Mouse (Mus musculus): ENCODE results near the gene Trp53tg5. TPM values are rescaled to one million over a fixed set of nuclear protein-coding genes. Genes with fewer than 3 reads are reported as not detected.

Trp53tg5 gene
- not detected for polyA plus RNA-seq (2015; fragmentation: Illumina TruSeq; extraction: RNeasy Lipid Tissue Mini Kit (QIAGEN cat#74804); ENCODE audit: low read depth, low replicate concordance)

DNA sequence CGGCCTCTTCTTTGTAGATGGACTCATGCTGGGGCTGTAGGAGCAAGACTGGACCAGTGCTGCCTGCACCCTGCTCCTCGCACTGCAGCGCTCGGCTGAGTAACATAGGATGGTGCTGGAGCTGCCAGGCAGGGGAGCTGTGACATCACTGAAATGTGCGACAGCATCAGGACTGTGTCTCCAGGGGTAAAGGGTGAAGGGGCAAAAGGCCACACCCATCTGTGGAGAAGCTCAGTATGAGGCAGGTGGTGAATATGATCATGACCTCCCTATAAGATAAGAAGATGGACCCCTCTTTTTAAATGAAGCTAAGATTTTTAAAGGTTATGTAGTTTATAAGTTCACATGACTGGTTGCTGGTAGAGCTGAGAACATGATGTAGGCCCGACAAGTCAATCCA lies at the start of gene Trp53tg5:
TSS of gene Trp53tg5 (minus strand) at position 101 of the 400 bp plus-strand sequence.

DNA sequence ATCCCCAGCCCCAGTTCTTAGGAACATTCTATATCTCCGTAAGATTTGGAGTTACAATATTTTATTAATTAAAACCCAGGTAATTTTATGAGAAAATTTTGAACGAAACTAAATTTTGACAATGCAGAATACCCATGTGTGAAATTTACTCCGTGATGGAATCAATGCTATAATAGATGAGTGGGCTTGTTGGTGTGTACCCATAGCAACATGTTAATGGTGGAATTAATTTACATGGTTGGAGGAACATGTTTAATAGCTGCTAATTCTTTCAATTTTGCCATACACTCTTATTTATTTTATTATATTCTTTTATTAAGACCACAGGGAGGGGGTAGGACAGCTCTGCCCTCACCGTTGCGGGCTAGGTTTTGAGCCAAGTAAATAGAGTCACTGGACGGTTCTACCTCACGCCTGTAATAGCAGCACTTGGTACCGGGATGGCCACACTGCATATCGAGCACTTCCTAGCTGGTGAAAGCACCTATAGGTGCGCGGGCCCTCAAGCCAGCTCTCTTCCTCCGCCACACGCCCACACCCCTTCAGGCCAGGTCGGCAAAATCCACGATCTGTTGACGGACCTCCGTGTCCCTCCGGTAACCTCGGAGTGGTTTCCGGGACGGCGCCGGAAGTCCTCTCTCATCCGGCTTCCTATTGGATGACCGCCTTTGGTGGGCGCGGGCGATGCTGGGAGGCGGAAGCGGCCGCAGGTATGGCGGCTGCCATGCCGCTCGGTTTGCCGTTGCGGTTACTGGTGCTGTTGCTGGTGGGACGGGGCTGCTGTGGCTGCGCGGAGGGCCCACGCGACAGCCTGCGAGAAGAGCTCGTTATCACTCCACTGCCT lies 23.5 kb upstream of the Trp53tg5 start, which contains the start of gene Pigt:
TSS of gene Pigt (plus strand) at position 674 of the 844 bp plus-strand sequence.

DNA sequence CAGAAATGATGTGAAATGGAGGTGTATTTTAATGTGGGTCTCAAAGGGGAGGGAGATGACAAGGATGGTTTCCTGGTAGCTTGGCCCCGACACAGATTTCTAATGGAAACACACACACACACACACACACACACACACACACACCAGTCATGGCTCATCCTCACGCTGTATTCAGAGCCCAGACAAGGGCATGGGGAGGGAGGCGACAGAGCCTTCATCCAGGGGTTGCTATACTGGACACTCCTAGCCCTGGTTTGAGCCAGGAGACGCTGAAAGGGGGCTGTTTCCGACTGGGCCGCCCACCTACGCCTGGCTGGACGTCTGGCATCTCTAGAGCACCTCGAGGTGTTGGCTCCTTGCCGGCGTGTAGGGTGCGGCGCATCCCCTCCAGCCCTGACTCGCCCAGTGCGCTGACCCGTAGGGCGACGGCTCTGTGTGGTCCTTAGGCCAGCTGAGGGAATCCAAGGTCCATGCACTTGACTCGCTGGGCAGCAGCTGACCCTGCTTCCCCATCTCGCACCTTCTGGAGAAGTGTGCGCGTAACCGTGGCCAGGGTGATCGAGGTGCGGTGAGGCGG lies 12.2 kb upstream of the Trp53tg5 start, which contains the start of gene Dbndd2:
TSS of gene Dbndd2 (plus strand) at position 426 of the 577 bp plus-strand sequence.

DNA sequence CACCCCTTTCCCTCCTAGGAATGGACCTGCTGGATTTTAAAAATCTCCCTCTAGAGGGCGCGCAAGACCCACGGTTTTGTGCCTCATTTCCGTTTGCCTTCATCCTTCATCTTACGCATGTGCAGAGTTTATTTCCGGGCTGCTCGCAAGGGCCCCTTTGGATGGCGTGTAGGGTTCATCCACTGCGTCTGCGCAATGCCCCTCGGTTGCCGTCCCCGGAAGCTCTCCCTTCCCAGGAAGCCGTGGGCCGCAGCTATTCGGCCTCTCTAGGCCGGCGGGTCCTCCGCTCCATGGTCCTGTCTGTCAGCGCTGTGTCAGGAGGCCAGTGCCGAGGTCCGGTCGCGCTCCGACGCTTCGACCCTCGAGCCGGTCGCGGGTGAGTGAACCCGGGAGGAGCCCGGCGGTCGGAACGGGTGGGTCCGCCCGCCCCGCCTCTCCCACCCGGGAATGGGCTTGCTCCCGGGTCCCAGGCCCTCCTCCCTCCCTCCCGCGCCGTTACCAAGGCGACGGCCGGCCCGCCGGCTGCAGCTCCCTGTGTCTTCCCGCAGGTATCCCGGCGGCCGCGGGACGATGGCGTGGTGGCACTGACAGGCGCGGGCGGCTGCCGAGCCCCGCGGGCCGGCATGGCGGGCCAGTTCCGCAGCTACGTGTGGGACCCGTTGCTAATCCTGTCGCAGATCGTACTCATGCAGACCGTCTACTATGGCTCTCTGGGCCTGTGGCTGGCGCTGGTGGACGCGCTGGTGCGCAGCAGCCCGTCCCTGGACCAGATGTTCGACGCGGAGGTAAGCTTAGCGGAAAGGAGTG lies 12.6 kb downstream of the Trp53tg5 start, which contains the start of gene Gm20458:
TSS of gene Gm20458 (plus strand) at position 223 of the 807 bp plus-strand sequence.

DNA sequence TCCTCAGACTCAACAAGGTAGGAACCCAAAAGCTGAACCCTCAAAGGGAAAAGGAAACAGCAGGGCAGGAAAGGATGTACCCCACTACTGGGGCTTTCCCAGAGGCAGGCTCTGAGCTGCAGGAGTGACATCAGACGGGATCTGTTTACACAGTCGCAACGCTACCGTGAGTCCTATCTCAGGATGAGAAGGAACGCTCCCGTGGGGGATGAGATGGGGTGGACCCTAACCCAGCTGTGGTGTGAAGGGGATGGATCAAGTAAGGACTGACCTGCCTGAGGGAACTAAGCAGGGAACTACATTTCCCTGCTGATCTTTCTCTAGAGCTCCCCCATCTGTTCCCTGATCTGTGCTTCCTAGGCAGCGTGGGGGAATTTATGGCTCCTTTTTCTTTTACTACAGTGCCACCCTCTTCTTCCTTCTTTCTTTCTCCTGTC lies 16.6 kb downstream of the Trp53tg5 start, which contains the start of gene Sys1:
TSS of gene Sys1 (plus strand) at position 101 of the 437 bp plus-strand sequence.

DNA sequence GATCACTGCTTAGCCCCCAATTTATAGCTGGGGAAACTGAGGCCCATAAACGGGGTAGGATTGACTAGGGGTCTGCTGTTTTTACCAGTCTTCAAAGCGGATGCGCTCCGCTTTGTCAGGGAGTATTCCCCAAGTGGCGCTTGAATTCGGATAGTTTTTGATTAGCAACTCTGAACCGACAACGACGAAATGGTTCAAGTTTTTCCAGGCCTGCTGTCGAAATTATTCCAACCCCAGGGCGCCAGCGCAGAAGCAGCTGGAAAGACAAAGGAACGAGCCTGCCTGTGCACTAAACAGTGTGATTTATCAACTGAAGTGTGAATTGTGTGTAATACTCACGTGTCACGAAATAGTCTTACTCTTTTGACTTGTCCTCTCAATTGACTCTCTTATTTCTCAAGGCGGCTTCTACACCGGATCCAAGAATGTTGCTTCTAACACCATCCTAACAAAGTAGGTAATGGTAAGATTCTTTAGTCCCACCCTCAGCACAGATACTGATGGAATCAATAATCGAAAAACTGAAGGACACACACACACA lies 30.0 kb downstream of the Trp53tg5 start, which contains the start of gene Sdc4:
TSS of gene Sdc4 (minus strand) at position 428 of the 541 bp plus-strand sequence.

Other genes starting within 250 kb of the Trp53tg5 start
- not detected for gene Svs2, start 235.3 kb downstream of the Trp53tg5 start, polyA plus RNA-seq (2015; fragmentation: Illumina TruSeq; extraction: RNeasy Lipid Tissue Mini Kit (QIAGEN cat#74804); ENCODE audit: low read depth, low replicate concordance)
- not detected for gene Svs3b, start 217.1 kb downstream of the Trp53tg5 start, polyA plus RNA-seq (2015; fragmentation: Illumina TruSeq; extraction: RNeasy Lipid Tissue Mini Kit (QIAGEN cat#74804); ENCODE audit: low read depth, low replicate concordance)
- not detected for gene Svs4, start 195.3 kb downstream of the Trp53tg5 start, polyA plus RNA-seq (2015; fragmentation: Illumina TruSeq; extraction: RNeasy Lipid Tissue Mini Kit (QIAGEN cat#74804); ENCODE audit: low read depth, low replicate concordance)
- not detected for gene Svs3a, start 184.5 kb downstream of the Trp53tg5 start, polyA plus RNA-seq (2015; fragmentation: Illumina TruSeq; extraction: RNeasy Lipid Tissue Mini Kit (QIAGEN cat#74804); ENCODE audit: low read depth, low replicate concordance)
- gene Svs6, start 157.0 kb downstream of the Trp53tg5 start, polyA plus RNA-seq (2015; fragmentation: Illumina TruSeq; extraction: RNeasy Lipid Tissue Mini Kit (QIAGEN cat#74804); ENCODE audit: low read depth, low replicate concordance): not detected
- gene Svs5, start 141.0 kb downstream of the Trp53tg5 start, polyA plus RNA-seq (2015; fragmentation: Illumina TruSeq; extraction: RNeasy Lipid Tissue Mini Kit (QIAGEN cat#74804); ENCODE audit: low read depth, low replicate concordance): not detected
- gene Slpi, start 84.6 kb downstream of the Trp53tg5 start, polyA plus RNA-seq (2015; fragmentation: Illumina TruSeq; extraction: RNeasy Lipid Tissue Mini Kit (QIAGEN cat#74804); ENCODE audit: low read depth, low replicate concordance): not detected
- 0.13 TPM for gene Rbpjl, start 70.6 kb downstream of the Trp53tg5 start, polyA plus RNA-seq (2015; fragmentation: Illumina TruSeq; extraction: RNeasy Lipid Tissue Mini Kit (QIAGEN cat#74804); ENCODE audit: low read depth, low replicate concordance)
- 6.6 TPM for gene Matn4, start 68.6 kb downstream of the Trp53tg5 start, polyA plus RNA-seq (2015; fragmentation: Illumina TruSeq; extraction: RNeasy Lipid Tissue Mini Kit (QIAGEN cat#74804); ENCODE audit: low read depth, low replicate concordance)
- 50.0 TPM for gene Sdc4, start 29.8 kb downstream of the Trp53tg5 start, polyA plus RNA-seq (2015; fragmentation: Illumina TruSeq; extraction: RNeasy Lipid Tissue Mini Kit (QIAGEN cat#74804); ENCODE audit: low read depth, low replicate concordance)
- gene Sys1, start 16.8 kb downstream of the Trp53tg5 start, polyA plus RNA-seq (2015; fragmentation: Illumina TruSeq; extraction: RNeasy Lipid Tissue Mini Kit (QIAGEN cat#74804); ENCODE audit: low read depth, low replicate concordance): 50.2 TPM
- not detected for gene Gm20458, start 12.8 kb downstream of the Trp53tg5 start, polyA plus RNA-seq (2015; fragmentation: Illumina TruSeq; extraction: RNeasy Lipid Tissue Mini Kit (QIAGEN cat#74804); ENCODE audit: low read depth, low replicate concordance)
- 233 TPM for gene Dbndd2, start 12.4 kb upstream of the Trp53tg5 start, polyA plus RNA-seq (2015; fragmentation: Illumina TruSeq; extraction: RNeasy Lipid Tissue Mini Kit (QIAGEN cat#74804); ENCODE audit: low read depth, low replicate concordance)
- 56.1 TPM for gene Pigt, start 23.8 kb upstream of the Trp53tg5 start, polyA plus RNA-seq (2015; fragmentation: Illumina TruSeq; extraction: RNeasy Lipid Tissue Mini Kit (QIAGEN cat#74804); ENCODE audit: low read depth, low replicate concordance)
- 2.5 TPM for gene Wfdc2, start 88.7 kb upstream of the Trp53tg5 start, polyA plus RNA-seq (2015; fragmentation: Illumina TruSeq; extraction: RNeasy Lipid Tissue Mini Kit (QIAGEN cat#74804); ENCODE audit: low read depth, low replicate concordance)
- not detected for gene Spint3, start 99.7 kb upstream of the Trp53tg5 start, polyA plus RNA-seq (2015; fragmentation: Illumina TruSeq; extraction: RNeasy Lipid Tissue Mini Kit (QIAGEN cat#74804); ENCODE audit: low read depth, low replicate concordance)
- gene Wfdc6a, start 111.7 kb upstream of the Trp53tg5 start, polyA plus RNA-seq (2015; fragmentation: Illumina TruSeq; extraction: RNeasy Lipid Tissue Mini Kit (QIAGEN cat#74804); ENCODE audit: low read depth, low replicate concordance): not detected
- gene Eppin, start 119.9 kb upstream of the Trp53tg5 start, polyA plus RNA-seq (2015; fragmentation: Illumina TruSeq; extraction: RNeasy Lipid Tissue Mini Kit (QIAGEN cat#74804); ENCODE audit: low read depth, low replicate concordance): not detected
- not detected for gene Wfdc6b, start 139.8 kb upstream of the Trp53tg5 start, polyA plus RNA-seq (2015; fragmentation: Illumina TruSeq; extraction: RNeasy Lipid Tissue Mini Kit (QIAGEN cat#74804); ENCODE audit: low read depth, low replicate concordance)
- gene Wfdc8, start 139.9 kb upstream of the Trp53tg5 start, polyA plus RNA-seq (2015; fragmentation: Illumina TruSeq; extraction: RNeasy Lipid Tissue Mini Kit (QIAGEN cat#74804); ENCODE audit: low read depth, low replicate concordance): not detected
- gene Wfdc16, start 165.1 kb upstream of the Trp53tg5 start, polyA plus RNA-seq (2015; fragmentation: Illumina TruSeq; extraction: RNeasy Lipid Tissue Mini Kit (QIAGEN cat#74804); ENCODE audit: low read depth, low replicate concordance): not detected
- gene Wfdc10, start 182.3 kb upstream of the Trp53tg5 start, polyA plus RNA-seq (2015; fragmentation: Illumina TruSeq; extraction: RNeasy Lipid Tissue Mini Kit (QIAGEN cat#74804); ENCODE audit: low read depth, low replicate concordance): not detected
- not detected for gene Wfdc9, start 182.9 kb upstream of the Trp53tg5 start, polyA plus RNA-seq (2015; fragmentation: Illumina TruSeq; extraction: RNeasy Lipid Tissue Mini Kit (QIAGEN cat#74804); ENCODE audit: low read depth, low replicate concordance)
- not detected for gene Wfdc11, start 200.4 kb upstream of the Trp53tg5 start, polyA plus RNA-seq (2015; fragmentation: Illumina TruSeq; extraction: RNeasy Lipid Tissue Mini Kit (QIAGEN cat#74804); ENCODE audit: low read depth, low replicate concordance)
- gene Wfdc13, start 211.4 kb upstream of the Trp53tg5 start, polyA plus RNA-seq (2015; fragmentation: Illumina TruSeq; extraction: RNeasy Lipid Tissue Mini Kit (QIAGEN cat#74804); ENCODE audit: low read depth, low replicate concordance): not detected
- not detected for gene Spint4, start 224.8 kb upstream of the Trp53tg5 start, polyA plus RNA-seq (2015; fragmentation: Illumina TruSeq; extraction: RNeasy Lipid Tissue Mini Kit (QIAGEN cat#74804); ENCODE audit: low read depth, low replicate concordance)
- gene Spint5, start 241.6 kb upstream of the Trp53tg5 start, polyA plus RNA-seq (2015; fragmentation: Illumina TruSeq; extraction: RNeasy Lipid Tissue Mini Kit (QIAGEN cat#74804); ENCODE audit: low read depth, low replicate concordance): not detected